Mouse (Mus musculus) c-Kit-positive CD71-positive TER-119-positive erythroid progenitor cells, embryonic 14.5 days (primary cell): ENCODE results near the gene Rab39b.

ENCODE experiments used
- DNase-seq: peaks from one replicate; pipeline ENCODE4 v3.0.0-alpha.2; 2013; ENCODE audit warnings: low spot score

Gene Rab39b

DNA sequence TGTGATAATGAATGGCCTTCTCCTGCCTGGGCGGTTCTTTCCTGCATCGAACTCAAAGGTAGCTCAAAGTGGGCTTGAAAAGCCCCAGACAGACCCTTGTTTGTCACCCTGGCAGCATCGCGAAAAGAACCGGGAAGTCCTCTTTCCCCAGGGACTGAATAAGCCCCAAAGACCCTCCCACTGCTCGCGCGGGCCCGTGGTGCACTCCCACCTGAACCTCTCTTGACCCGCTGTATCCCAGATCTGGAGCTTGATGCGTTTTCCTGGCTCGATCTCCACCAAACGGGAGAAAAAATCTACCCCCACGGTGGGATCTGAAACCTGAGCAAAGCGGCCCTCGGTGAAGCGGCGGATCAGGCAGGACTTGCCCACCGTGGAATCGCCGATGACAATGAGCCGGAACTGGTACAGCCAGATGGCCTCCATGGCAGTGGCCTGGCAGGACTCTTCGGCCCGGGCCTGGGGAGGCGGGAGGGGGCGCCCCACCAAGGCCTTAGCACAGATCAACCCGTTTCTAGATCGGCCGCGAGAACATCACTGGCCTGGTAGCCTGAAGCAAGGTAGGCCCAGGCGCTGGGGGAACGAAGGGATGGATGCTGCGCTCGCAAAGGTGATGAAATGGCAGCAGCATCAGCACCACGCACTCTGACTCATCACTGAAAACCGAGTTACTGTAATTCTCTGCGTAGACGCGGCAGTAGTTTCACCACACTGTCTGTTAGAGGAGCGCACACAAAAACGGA lies at the start of gene Rab39b:
Rab39b (minus strand) TSS at position 650 of the 743 bp plus-strand sequence.
- DNase-seq: no peak

GRCm38 (mm10) chrX:75578539-75578938 lies 508 bp upstream of the Rab39b start:
- no peak for DNase-seq
